Mouse (Mus musculus): ENCODE measurements around the gene Nav2.

- TF ChIP-seq CTCF (IDR thresholded peaks at IDR 0.05; ENCODE audit: borderline replicate concordance, insufficient read depth, low read depth, low read length): no peak
- no peak for TF ChIP-seq POLR2A (IDR thresholded peaks at IDR 0.05; ENCODE audit: borderline replicate concordance, insufficient read depth, low read length)
Measured at GRCm38 (mm10) chr7:49163789-49164188, 255.3 kb downstream of the Nav2 start.

Data from cerebellum, adult 2 months (tissue).